Mouse (Mus musculus): ENCODE data around the gene Olfr1357.
"Not testable (repeated sequence)": the region's sequence is repeated elsewhere in the genome, so short reads cannot be mapped to it uniquely, and the experiment has no call there.

Gene Olfr1357

GRCm38 (mm10) chr10:78617974-78618373, at the start of gene Olfr1357:
Gene Olfr1357, minus strand, starts transcription at chr10:78618074.
- DNase-seq: no peak

GRCm38 (mm10) chr10:78666696-78667095, 48.8 kb upstream of the Olfr1357 start:
- not testable (repeated sequence) for DNase-seq

- no peak for DNase-seq
Measured at GRCm38 (mm10) chr10:78664546-78664945, 46.7 kb upstream of the Olfr1357 start.

DNA sequence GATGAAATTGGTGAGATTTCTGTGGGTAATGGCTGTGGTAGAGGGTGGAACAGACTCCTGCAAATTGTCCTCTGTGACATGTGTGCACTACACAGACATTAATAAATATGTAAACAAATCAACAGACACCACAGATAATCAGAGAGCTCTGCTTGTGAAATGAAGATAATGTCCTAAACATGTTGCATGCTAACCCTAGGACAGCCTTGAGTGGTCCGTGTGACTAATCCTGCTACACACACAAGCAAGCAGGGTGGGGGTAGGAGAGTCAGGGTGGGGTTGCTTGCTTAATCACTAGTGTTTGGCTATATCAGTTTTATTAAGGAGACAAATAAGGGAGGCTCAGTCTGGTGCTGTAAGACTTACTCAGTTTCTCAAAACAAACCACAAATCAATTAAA, 43.3 kb upstream of the Olfr1357 start:
- DNase-seq: no peak

- peak; percentile 29 for DNase-seq
Measured at GRCm38 (mm10) chr10:78632311-78632710, 14.4 kb upstream of the Olfr1357 start.

GRCm38 (mm10) chr10:78630194-78630593, 12.3 kb upstream of the Olfr1357 start:
- DNase-seq: no peak

- not testable (repeated sequence) for DNase-seq
Measured at GRCm38 (mm10) chr10:78623143-78623542, 5.3 kb upstream of the Olfr1357 start.

DNA sequence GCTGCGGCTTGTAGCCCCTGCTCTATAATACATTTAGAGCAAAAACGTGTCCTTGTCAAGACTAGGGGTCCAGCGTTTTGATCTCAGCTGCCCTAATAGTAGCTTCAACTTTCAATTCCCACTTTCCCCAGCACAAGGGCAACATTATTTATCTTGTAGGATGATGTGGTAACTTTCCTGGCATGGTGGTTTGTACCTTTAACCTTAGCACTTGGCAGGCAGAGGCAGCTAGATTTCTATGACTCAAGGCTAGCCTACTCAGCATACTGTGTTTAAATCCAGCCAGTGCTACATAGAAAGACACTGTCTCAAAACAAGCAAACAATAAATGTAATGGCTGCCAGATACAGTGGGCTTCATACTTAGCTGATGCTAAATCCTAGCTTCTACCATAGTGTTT, 10.3 kb downstream of the Olfr1357 start:
- DNase-seq: no peak

DNA sequence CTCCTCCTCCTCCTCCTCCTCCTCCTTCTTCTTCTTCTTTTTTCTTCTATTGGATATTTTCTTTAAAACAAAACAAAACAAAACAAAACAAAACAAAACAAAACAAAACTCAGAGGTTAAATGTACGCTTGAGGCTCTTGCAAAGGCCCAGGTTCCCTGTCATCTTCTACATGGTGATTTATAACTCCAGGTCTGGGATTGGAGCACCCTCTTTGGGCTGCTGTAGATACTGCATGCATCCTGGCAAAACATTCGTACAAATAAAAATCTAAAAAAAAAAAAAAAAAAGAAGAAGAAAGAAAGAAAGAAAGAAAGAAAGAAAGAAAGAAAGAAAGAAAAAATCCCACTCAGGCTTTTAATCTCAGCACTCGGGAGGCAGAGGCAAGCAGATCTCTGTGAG, 12.8 kb downstream of the Olfr1357 start:
- peak; percentile 71 for DNase-seq

GRCm38 (mm10) chr10:78599865-78600264, 18.0 kb downstream of the Olfr1357 start:
- no peak for DNase-seq

DNA sequence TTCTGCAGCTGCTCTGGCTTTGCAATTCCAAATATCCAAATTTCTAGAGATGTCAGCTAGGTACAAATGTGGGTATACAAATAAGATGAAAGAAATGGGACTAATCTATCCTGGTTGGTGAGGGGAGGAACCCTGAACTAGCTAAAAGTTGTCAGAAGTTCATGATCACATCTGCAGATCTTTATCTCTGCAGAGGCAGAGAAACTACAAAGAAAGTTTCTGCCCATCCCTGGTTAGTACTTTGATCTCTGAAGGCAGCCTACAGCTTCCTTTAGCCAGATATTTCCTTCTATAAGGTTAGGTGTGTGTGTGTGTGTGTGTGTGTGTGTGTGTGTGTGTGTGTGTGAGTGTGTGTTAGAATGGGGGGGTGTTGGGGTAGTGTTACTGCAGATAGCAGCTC, 23.3 kb downstream of the Olfr1357 start:
- DNase-seq: no peak

DNA sequence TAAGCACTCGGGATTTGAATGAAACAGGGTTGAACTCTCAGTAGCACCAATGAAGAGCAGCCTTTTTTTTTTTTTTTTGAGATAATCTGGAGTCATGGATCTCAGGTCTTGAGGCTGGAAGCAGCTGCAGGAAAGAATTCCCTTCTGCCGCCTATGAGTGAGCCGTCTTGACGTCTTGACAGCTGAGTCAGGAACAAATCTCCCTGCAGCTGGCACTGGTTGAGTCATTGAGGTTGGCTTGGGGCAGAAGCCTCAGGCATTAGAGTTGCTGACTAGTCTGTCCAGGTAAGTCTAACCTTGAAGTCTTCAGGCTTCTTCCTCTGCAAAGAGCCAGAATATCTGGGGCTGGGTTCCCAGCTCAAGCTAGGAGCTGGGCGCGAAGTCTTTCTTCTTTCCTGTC, 23.7 kb downstream of the Olfr1357 start:
- no peak for DNase-seq

- peak; percentile 83 for DNase-seq
Measured at GRCm38 (mm10) chr10:78593736-78594135, 24.1 kb downstream of the Olfr1357 start.

DNA sequence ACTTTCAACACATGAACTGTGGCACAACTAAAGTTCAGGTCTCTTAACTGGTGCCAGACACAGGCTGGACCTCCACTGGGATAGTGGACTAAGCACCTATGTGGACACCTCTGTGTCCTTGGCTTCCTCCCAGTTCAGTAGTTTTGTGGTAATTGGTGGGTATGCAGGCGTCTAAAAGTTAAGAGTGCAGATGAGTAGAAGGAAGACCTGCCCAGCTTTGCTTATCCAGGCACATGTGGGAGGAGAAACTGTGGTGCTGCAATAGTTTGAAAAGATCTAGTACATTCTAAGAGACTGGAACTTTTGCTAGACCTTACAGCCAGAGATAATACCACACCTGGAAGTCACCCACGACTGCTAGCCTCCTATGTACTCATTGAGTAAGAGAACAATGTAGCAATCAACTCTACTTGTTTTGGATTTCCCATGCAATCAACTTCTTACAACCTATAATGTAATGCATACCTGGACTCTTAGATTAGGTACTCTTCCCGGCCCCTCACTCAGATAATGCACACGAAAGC, 25.0 kb downstream of the Olfr1357 start:
- no peak for DNase-seq

GRCm38 (mm10) chr10:78591406-78592328, 26.2 kb downstream of the Olfr1357 start, which contains the start of gene Syde1:
Gene Syde1, minus strand, starts transcription at chr10:78591964.
- DNase-seq: peak; percentile 67

- DNase-seq: no peak
Measured at GRCm38 (mm10) chr10:78590744-78591143, 27.1 kb downstream of the Olfr1357 start.

DNA sequence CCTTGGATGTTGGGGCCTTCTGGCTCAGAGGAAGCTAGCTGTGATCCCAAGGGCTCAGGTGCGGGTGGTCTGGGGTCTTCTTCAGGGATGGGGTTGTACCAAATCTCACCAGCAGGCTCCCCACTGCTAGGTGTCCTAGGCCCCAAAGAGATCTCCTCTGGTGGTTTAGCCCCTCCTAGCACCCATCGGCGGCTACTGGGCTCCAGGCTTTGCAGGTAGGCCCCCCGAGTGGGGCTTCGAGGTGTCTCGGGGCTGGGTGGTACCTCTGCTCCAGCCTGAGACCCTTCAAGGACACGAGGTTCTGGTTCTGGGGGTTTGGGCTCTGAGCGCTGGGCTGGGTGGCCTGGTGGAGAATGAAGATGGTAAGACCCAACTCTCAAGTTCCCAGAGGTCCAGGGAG, 28.0 kb downstream of the Olfr1357 start:
- DNase-seq: no peak

- no peak for DNase-seq
Measured at GRCm38 (mm10) chr10:78589291-78589690, 28.6 kb downstream of the Olfr1357 start.

DNA sequence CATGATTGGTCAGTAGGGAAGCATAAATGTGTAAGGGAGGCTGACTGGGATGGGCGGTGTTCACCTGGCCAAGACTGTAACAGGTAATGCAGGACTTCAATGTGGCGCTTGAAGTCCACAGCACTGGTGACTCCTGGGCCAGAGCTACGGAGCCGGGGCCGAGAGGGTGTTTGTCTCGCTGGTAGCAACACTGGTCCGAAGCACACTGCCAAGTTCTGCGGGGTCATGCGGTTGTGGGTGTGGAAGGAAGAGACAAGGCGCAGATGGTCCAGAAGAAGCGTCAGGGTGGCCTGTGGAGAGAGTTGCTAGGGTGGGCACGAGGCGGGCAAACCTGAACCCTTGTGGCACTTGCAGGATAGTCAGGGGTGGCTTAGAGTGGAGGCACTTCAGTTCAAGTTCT, 31.8 kb downstream of the Olfr1357 start:
- no peak for DNase-seq

DNA sequence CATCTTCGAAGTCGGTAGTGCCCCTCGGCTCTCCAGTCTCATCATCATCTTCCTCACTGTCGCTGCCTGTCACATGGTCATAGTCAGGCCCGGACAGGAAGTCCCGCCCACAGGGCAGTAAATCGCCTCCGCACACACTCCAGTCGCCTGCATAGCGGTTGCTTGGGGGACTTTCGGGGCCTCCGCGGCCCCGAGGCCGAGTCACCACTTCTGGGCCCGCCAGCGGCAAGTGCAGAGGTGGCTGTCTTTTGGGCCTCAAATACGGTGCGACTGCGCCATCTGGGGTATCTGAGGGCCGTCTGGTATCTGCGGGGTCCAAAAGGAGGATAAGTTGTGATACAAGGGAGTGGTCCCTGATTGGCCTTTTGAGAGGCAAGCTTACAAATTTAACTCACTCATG, 32.3 kb downstream of the Olfr1357 start:
- DNase-seq: no peak

DNA sequence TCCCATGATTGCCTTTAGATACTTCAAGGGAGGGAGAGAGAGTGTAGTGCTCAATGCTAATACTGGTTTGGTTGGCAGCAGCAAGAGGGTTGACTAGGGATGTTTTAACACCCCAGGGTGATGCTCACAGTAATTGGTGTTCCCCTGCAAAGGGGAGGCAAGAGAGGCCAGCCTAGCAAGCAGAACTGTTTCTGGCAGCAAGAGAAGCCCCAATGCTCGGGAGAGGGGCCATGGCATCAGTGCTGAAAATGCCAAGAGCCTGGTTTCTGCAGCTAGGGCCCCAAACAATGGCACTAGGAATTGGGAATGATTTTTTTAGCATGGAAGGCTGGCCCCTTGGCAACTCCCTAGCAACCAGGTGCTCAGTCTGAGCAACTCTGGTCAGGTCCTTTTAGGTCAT, 32.9 kb downstream of the Olfr1357 start:
- DNase-seq: no peak

- no peak for DNase-seq
Measured at GRCm38 (mm10) chr10:78583939-78584338, 33.9 kb downstream of the Olfr1357 start.

GRCm38 (mm10) chr10:78583347-78583746, 34.5 kb downstream of the Olfr1357 start:
- DNase-seq: no peak

- no peak for DNase-seq
Measured at GRCm38 (mm10) chr10:78581121-78581520, 36.8 kb downstream of the Olfr1357 start.
